Mouse (Mus musculus) forebrain, embryonic 13.5 days (tissue): ENCODE measurements around the gene Iqcc. TPM values are rescaled to one million over a fixed set of nuclear protein-coding genes. Genes with fewer than 3 reads are reported as not detected.

Experiments used
- ATAC-seq: fragments of 200-750 bp; cut with Nextera tagmentation; 2 replicates; pipeline ENCODE4 v1.8.0; 2017
- H3K27ac ChIP-seq: fragments of 300-500 bp; sonication (generic); 2 replicates; pipeline ENCODE4 v1.5.1; 2015; ENCODE audit warnings: inconsistent platforms, mild to moderate bottlenecking, moderate library complexity
- H3K27me3 ChIP-seq: fragments of 300-500 bp; sonication (generic); 2 replicates; pipeline ENCODE4 v1.6.1; 2015; ENCODE audit warnings: mild to moderate bottlenecking, inconsistent platforms
- H3K36me3 ChIP-seq: fragments of 300-500 bp; sonication (generic); 2 replicates; pipeline ENCODE4 v1.6.1; 2015; ENCODE audit warnings: mild to moderate bottlenecking, inconsistent platforms; ENCODE audit not compliant: poor library complexity, severe bottlenecking
- H3K4me1 ChIP-seq: fragments of 300-500 bp; sonication (generic); 2 replicates; pipeline ENCODE4 v1.6.1; 2015; ENCODE audit warnings: inconsistent platforms
- H3K4me2 ChIP-seq: fragments of 300-500 bp; sonication (generic); 2 replicates; pipeline ENCODE4 v1.6.1; 2015; ENCODE audit warnings: inconsistent platforms, mild to moderate bottlenecking, moderate library complexity
- H3K4me3 ChIP-seq: fragments of 300-500 bp; sonication (generic); 2 replicates; pipeline ENCODE4 v1.5.1; 2015; ENCODE audit warnings: mild to moderate bottlenecking, inconsistent platforms
- H3K9ac ChIP-seq: fragments of 300-500 bp; sonication (generic); 2 replicates; pipeline ENCODE4 v1.6.1; 2015; ENCODE audit warnings: mild to moderate bottlenecking, inconsistent platforms
- H3K9me3 ChIP-seq: fragments of 300-500 bp; sonication (generic); replicated peaks from 2 replicates; pipeline ENCODE4 v1.6.1; 2016; ENCODE audit warnings: inconsistent platforms
- WGBS: fragments of 180-500 bp; shearing (Covaris S2); methylation state at CpG from one replicate; pipeline ENCODE4 v1.1.7; 2015; 5-methylcytosine and 5-hydroxymethylcytosine counted together
- polyA plus RNA-seq: library from polyadenylated mRNA; unstranded; fragments of >200 nt; fragmentation: Nextera tagmentation; extraction: Ambion mirVana; gene quantifications from 2 replicates; pipeline ENCODE4 v1.2.1, GENCODE M21; 2015

The Iqcc gene
- polyA plus RNA-seq = 30.1 and 31.5 TPM in 2 replicates

- H3K27ac ChIP-seq = peak within 1 kb of the TSS; percentile 85
- H3K4me1 ChIP-seq = peaks cover 37% of the 10 kb centered on the region
- peak within 1 kb of the TSS; percentile 93 for H3K9ac ChIP-seq
- H3K4me3 ChIP-seq = peak within 1 kb of the TSS; percentile 64
- peaks cover 24% of the 10 kb centered on the region for H3K36me3 ChIP-seq
- H3K4me2 ChIP-seq = peak within 1 kb of the TSS; percentile 89
- ATAC-seq = peak; percentile 91
- H3K27me3 ChIP-seq = no peaks in the 10 kb centered on the region
- no peaks in the 10 kb centered on the region for H3K9me3 ChIP-seq
- WGBS = 5% methylated on average over 44 of the region's 44 CpGs
These were observed at the start of gene Iqcc for GRCm38 (mm10) chr4:129618786-129619691. Gene Iqcc, minus strand, starts transcription at chr4:129619099.

- Histone ChIP-seq H3K9me3 (no peaks in the 10 kb centered on the region), H3K27me3 (no peaks in the 10 kb centered on the region), H3K4me2 (no peak overlapping the region), H3K4me3 (no peak overlapping the region), H3K9ac (no peak overlapping the region), H3K27ac (no peak overlapping the region), H3K4me1 (no peaks in the 10 kb centered on the region), H3K36me3 (peaks cover 53% of the 10 kb centered on the region)
- no peak for ATAC-seq
- WGBS = 81% methylated on average over 3 of the region's 3 CpGs
These were observed 43.4 kb upstream of the Iqcc start for GRCm38 (mm10) chr4:129662255-129662813.

GRCm38 (mm10) chr4:129661584-129661983 lies 42.7 kb upstream of the Iqcc start:
- WGBS = 89% methylated on average over 3 of the region's 3 CpGs
- Histone ChIP-seq H3K4me1 (no peaks in the 10 kb centered on the region), H3K36me3 (peaks cover 57% of the 10 kb centered on the region), H3K27ac (no peak overlapping the region), H3K27me3 (no peaks in the 10 kb centered on the region), H3K4me3 (no peak overlapping the region), H3K9ac (no peak overlapping the region), H3K9me3 (no peaks in the 10 kb centered on the region), H3K4me2 (no peak overlapping the region)
- ATAC-seq = no peak

- Histone ChIP-seq H3K27me3 (no peaks in the 10 kb centered on the region), H3K36me3 (peaks cover 94% of the 10 kb centered on the region), H3K4me2 (no peak overlapping the region), H3K4me3 (no peak overlapping the region), H3K4me1 (no peaks in the 10 kb centered on the region), H3K27ac (no peak overlapping the region), H3K9ac (no peak overlapping the region), H3K9me3 (no peaks in the 10 kb centered on the region)
- WGBS = 91% methylated on average over 14 of the region's 14 CpGs
- no peak for ATAC-seq
These were observed 35.9 kb upstream of the Iqcc start for GRCm38 (mm10) chr4:129654770-129655169.

- H3K4me1 ChIP-seq = no peaks in the 10 kb centered on the region
- 94% methylated on average over 8 of the region's 8 CpGs for WGBS
- H3K27me3 ChIP-seq = no peaks in the 10 kb centered on the region
- no peak overlapping the region for H3K9ac ChIP-seq
- no peak overlapping the region for H3K4me3 ChIP-seq
- H3K36me3 ChIP-seq = peaks cover 96% of the 10 kb centered on the region
- no peak overlapping the region for H3K27ac ChIP-seq
- ATAC-seq = no peak
- H3K9me3 ChIP-seq = no peaks in the 10 kb centered on the region
- H3K4me2 ChIP-seq = no peak overlapping the region
These were observed 31.5 kb upstream of the Iqcc start for GRCm38 (mm10) chr4:129650359-129650758.

GRCm38 (mm10) chr4:129648656-129649055 lies 29.8 kb upstream of the Iqcc start:
- Histone ChIP-seq H3K9ac (no peak overlapping the region), H3K4me1 (no peaks in the 10 kb centered on the region), H3K27ac (no peak overlapping the region), H3K4me3 (no peak overlapping the region), H3K36me3 (peaks cover 83% of the 10 kb centered on the region), H3K4me2 (no peak overlapping the region), H3K9me3 (no peaks in the 10 kb centered on the region), H3K27me3 (no peaks in the 10 kb centered on the region)
- ATAC-seq = no peak
- WGBS = 81% methylated on average over 1 of the region's 1 CpGs

GRCm38 (mm10) chr4:129645204-129645603 lies 26.3 kb upstream of the Iqcc start:
- H3K36me3 ChIP-seq = peaks cover 53% of the 10 kb centered on the region
- no peak overlapping the region for H3K9ac ChIP-seq
- no peak for ATAC-seq
- WGBS = 87% methylated on average over 6 of the region's 6 CpGs
- peaks cover 9% of the 10 kb centered on the region for H3K4me1 ChIP-seq
- H3K27me3 ChIP-seq = no peaks in the 10 kb centered on the region
- H3K27ac ChIP-seq = no peak overlapping the region
- no peaks in the 10 kb centered on the region for H3K9me3 ChIP-seq
- H3K4me3 ChIP-seq = no peak overlapping the region
- H3K4me2 ChIP-seq = no peak overlapping the region

GRCm38 (mm10) chr4:129641756-129642155 lies 22.9 kb upstream of the Iqcc start:
- H3K4me2 ChIP-seq = peak overlapping the region; percentile 41
- no peaks in the 10 kb centered on the region for H3K9me3 ChIP-seq
- no peak for ATAC-seq
- no peaks in the 10 kb centered on the region for H3K27me3 ChIP-seq
- H3K9ac ChIP-seq = 0 out of 2 replicates have a peak overlapping the region, but pooled peaks have one; percentile 10
- peaks cover 44% of the 10 kb centered on the region for H3K36me3 ChIP-seq
- H3K27ac ChIP-seq = no peak overlapping the region
- WGBS = 43% methylated on average over 5 of the region's 5 CpGs
- H3K4me1 ChIP-seq = peaks cover 38% of the 10 kb centered on the region
- peak overlapping the region; percentile 75; the same call in 1 of the 2 replicates for H3K4me3 ChIP-seq

- H3K36me3 ChIP-seq = peaks cover 44% of the 10 kb centered on the region
- H3K4me3 ChIP-seq = peak within 1 kb of the TSS; percentile 75
- H3K4me2 ChIP-seq = peak within 1 kb of the TSS; percentile 96
- H3K9ac ChIP-seq = peak within 1 kb of the TSS; percentile 92
- no peaks in the 10 kb centered on the region for H3K9me3 ChIP-seq
- under 1% methylated on average over 60 of the region's 60 CpGs for WGBS
- peaks cover 38% of the 10 kb centered on the region for H3K4me1 ChIP-seq
- peak; percentile 96 for ATAC-seq
- peak within 1 kb of the TSS; percentile 92 for H3K27ac ChIP-seq
- H3K27me3 ChIP-seq = no peaks in the 10 kb centered on the region
These were observed 22.0 kb upstream of the Iqcc start, which contains the start of gene Txlna for GRCm38 (mm10) chr4:129640638-129641467. Gene Txlna, minus strand, starts transcription at chr4:129641065.

- Histone ChIP-seq H3K27me3 (no peaks in the 10 kb centered on the region), H3K9me3 (no peaks in the 10 kb centered on the region), H3K4me3 (peak overlapping the region; percentile 75), H3K27ac (peak overlapping the region; percentile 92), H3K4me2 (peak overlapping the region; percentile 96), H3K36me3 (peaks cover 44% of the 10 kb centered on the region), H3K4me1 (peaks cover 38% of the 10 kb centered on the region), H3K9ac (peak overlapping the region; percentile 92)
- WGBS = 3% methylated on average over 17 of the region's 17 CpGs
- 0 out of 2 replicates have a peak, but pooled peaks have one; percentile 30 for ATAC-seq
These were observed 21.3 kb upstream of the Iqcc start for GRCm38 (mm10) chr4:129640101-129640637.

GRCm38 (mm10) chr4:129639221-129639620 lies 20.3 kb upstream of the Iqcc start:
- H3K9me3 ChIP-seq = no peaks in the 10 kb centered on the region
- no peak overlapping the region for H3K27ac ChIP-seq
- peaks cover 51% of the 10 kb centered on the region for H3K36me3 ChIP-seq
- peaks cover 38% of the 10 kb centered on the region for H3K4me1 ChIP-seq
- H3K4me3 ChIP-seq = peak overlapping the region; percentile 75
- peak overlapping the region; percentile 92 for H3K9ac ChIP-seq
- no peak for ATAC-seq
- peak overlapping the region; percentile 96 for H3K4me2 ChIP-seq
- 87% methylated on average over 15 of the region's 15 CpGs for WGBS
- H3K27me3 ChIP-seq = no peaks in the 10 kb centered on the region
